Mouse (Mus musculus): ENCODE data around the gene Znrf2. TPM values are rescaled to one million over a fixed set of nuclear protein-coding genes. Genes with fewer than 3 reads are reported as not detected.
A peak's percentile ranks its signal among the peaks of the same experiment; 100 is the strongest.

Gene Znrf2
- polyA plus RNA-seq, 1 experiment from 2014 or later, result 37.6 TPM

DNA sequence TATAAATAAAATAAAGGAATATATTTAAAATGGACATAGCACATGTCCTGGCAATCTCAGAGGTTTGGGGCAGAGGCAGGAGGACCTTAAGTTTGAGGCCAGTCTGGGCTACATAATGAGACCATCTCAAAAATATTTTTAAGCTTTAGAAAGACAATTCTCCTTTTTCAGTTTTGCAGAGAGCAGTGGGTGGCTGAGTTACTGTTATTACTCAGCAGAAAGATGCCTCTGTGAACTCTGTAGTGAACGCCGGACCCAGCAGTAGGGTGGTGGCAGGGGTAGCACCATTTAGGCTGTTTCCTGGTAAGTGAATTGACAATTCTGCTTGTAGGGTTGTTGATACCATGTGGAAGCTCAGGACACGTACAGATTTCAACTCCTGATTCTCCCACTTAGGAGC, 22.9 kb upstream of the Znrf2 start:
- Histone ChIP-seq H3K27ac (no peak overlapping the region), H3K79me2 (ENCODE audit: inconsistent target) (no peaks in the 10 kb centered on the region), H3K36me3 (ENCODE audit: inconsistent target) (no peaks in the 10 kb centered on the region), H3K4me3 (ENCODE audit: inconsistent target) (no peak overlapping the region)
- 94% methylated on average over 3 of the region's 3 CpGs for WGBS (ENCODE audit: missing documents)

- WGBS (ENCODE audit: missing documents), result 100% methylated on average over 2 of the region's 2 CpGs
- H3K79me2 ChIP-seq (ENCODE audit: inconsistent target), result no peaks in the 10 kb centered on the region
- no peak overlapping the region for H3K4me3 ChIP-seq (ENCODE audit: inconsistent target)
- no peaks in the 10 kb centered on the region for H3K36me3 ChIP-seq (ENCODE audit: inconsistent target)
- no peak overlapping the region for H3K27ac ChIP-seq
Observed at GRCm38 (mm10) chr6:54794372-54794771, 22.3 kb upstream of the Znrf2 start.

GRCm38 (mm10) chr6:54794991-54795390, 21.7 kb upstream of the Znrf2 start:
- Histone ChIP-seq H3K4me3 (ENCODE audit: inconsistent target) (no peak overlapping the region), H3K27ac (no peak overlapping the region), H3K79me2 (ENCODE audit: inconsistent target) (no peaks in the 10 kb centered on the region), H3K36me3 (ENCODE audit: inconsistent target) (no peaks in the 10 kb centered on the region)
- WGBS (ENCODE audit: missing documents), result 93% methylated on average over 5 of the region's 5 CpGs

- no peak overlapping the region for H3K27ac ChIP-seq
- H3K79me2 ChIP-seq (ENCODE audit: inconsistent target), result no peaks in the 10 kb centered on the region
- no peak overlapping the region for H3K4me3 ChIP-seq (ENCODE audit: inconsistent target)
- H3K36me3 ChIP-seq (ENCODE audit: inconsistent target), result no peaks in the 10 kb centered on the region
- WGBS (ENCODE audit: missing documents), result 100% methylated on average over 4 of the region's 5 CpGs
Observed at GRCm38 (mm10) chr6:54795971-54796370, 20.7 kb upstream of the Znrf2 start.

- 87% methylated on average over 8 of the region's 8 CpGs for WGBS (ENCODE audit: missing documents)
- Histone ChIP-seq H3K27ac (no peak overlapping the region), H3K79me2 (ENCODE audit: inconsistent target) (no peaks in the 10 kb centered on the region), H3K36me3 (ENCODE audit: inconsistent target) (no peaks in the 10 kb centered on the region), H3K4me3 (ENCODE audit: inconsistent target) (no peak overlapping the region)
Observed at GRCm38 (mm10) chr6:54802348-54802747, 14.4 kb upstream of the Znrf2 start.

DNA sequence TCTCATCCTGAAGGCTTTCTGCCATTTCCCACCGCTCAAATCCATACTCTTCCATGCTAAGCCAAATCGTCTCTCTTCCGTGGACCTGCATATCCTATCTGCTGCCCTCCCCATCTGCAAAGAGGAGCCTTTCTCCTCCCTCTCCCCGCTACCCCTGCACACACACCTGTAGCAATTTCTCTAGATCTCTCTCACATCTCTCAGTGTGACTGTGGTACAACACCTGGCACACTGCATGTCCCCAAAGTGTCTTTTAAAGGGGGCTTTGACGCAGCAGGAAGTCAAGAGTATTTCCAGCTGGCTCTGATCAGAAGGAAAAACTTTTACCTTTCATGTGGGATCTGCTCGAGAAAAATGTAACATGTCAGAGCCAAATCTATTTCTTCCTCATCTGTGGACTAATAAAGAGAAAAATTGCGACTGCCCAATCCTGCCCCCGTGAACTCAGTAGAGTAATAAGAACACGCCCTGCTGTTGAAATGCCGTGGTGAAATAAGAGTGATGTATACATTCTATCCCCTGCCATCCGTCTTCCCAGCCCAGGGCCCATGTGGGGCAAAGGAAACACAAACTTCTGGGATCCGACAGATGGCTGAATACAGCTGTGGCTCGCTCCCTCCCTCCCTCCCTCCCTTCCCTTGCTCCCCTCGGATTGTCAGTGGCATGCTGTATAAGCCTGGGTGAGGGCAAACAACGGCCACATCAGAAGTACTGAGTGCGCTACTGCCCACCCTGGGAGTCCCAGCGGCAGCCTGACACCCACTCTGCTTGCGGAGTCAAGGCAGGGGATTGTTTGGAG, 12.5 kb upstream of the Znrf2 start:
- Histone ChIP-seq H3K27ac (no peak overlapping the region), H3K36me3 (ENCODE audit: inconsistent target) (no peaks in the 10 kb centered on the region), H3K79me2 (ENCODE audit: inconsistent target) (no peaks in the 10 kb centered on the region), H3K4me3 (ENCODE audit: inconsistent target) (no peak overlapping the region)
- WGBS (ENCODE audit: missing documents), result 89% methylated on average over 18 of the region's 18 CpGs

DNA sequence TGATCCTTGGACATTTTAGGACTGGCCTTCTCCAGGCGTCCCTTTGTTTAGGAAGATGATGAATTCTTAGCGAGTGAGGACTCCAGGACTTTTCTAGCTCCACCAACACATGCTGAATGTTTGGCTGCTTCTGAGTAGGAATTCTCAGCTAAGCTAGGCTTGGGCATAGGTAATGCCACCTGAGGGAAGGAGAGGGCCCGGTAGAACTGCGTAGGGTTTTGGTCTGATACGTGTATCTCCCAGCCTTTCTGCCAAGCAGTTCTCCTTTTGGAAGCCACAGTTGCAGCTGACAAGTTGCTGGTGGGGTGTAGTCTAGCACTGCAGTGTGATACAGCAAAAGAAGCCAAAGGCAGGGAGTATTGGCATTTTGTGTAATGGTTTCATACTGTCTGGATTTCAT, 10.9 kb upstream of the Znrf2 start:
- Histone ChIP-seq H3K27ac (no peak overlapping the region), H3K79me2 (ENCODE audit: inconsistent target) (no peaks in the 10 kb centered on the region), H3K36me3 (ENCODE audit: inconsistent target) (no peaks in the 10 kb centered on the region), H3K4me3 (ENCODE audit: inconsistent target) (no peak overlapping the region)
- 72% methylated on average over 5 of the region's 5 CpGs for WGBS (ENCODE audit: missing documents)

- 35% methylated on average over 6 of the region's 7 CpGs for WGBS (ENCODE audit: missing documents)
- H3K27ac ChIP-seq, result peak overlapping the region; percentile 83
- H3K79me2 ChIP-seq (ENCODE audit: inconsistent target), result no peaks in the 10 kb centered on the region
- no peaks in the 10 kb centered on the region for H3K36me3 ChIP-seq (ENCODE audit: inconsistent target)
- no peak overlapping the region for H3K4me3 ChIP-seq (ENCODE audit: inconsistent target)
Observed at GRCm38 (mm10) chr6:54809531-54810313, 7.0 kb upstream of the Znrf2 start.

- Histone ChIP-seq H3K27ac (peak overlapping the region; percentile 83), H3K4me3 (ENCODE audit: inconsistent target) (no peak overlapping the region), H3K79me2 (ENCODE audit: inconsistent target) (no peaks in the 10 kb centered on the region), H3K36me3 (ENCODE audit: inconsistent target) (no peaks in the 10 kb centered on the region)
- 43% methylated on average over 1 of the region's 1 CpGs for WGBS (ENCODE audit: missing documents)
Observed at GRCm38 (mm10) chr6:54810314-54810646, 6.4 kb upstream of the Znrf2 start.

GRCm38 (mm10) chr6:54811546-54812250, 5.0 kb upstream of the Znrf2 start:
- peak overlapping the region; percentile 83 for H3K27ac ChIP-seq
- H3K4me3 ChIP-seq (ENCODE audit: inconsistent target), result no peak overlapping the region
- no peaks in the 10 kb centered on the region for H3K79me2 ChIP-seq (ENCODE audit: inconsistent target)
- H3K36me3 ChIP-seq (ENCODE audit: inconsistent target), result no peaks in the 10 kb centered on the region
- WGBS (ENCODE audit: missing documents), result 18% methylated on average over 11 of the region's 11 CpGs

DNA sequence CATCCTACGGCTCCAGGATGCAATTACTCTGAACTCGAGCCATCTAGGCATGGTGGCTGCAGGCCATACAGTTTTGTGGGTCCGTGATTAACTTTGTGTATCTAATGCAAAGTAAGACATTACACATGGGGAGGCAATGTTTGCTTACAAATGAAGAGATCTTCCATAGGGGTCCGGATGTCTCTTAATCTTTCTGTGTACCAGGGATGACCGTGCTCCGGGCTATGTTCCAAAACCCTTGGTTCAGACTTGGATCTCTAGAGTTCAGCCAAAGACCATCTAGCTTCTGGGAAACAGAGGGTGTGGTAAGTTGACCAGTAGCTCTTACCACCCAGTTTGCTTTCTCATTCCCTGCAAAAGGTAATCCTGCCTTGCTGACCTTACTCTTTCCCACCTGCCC, 4.4 kb upstream of the Znrf2 start:
- Histone ChIP-seq H3K27ac (peak overlapping the region; percentile 83), H3K4me3 (ENCODE audit: inconsistent target) (no peak overlapping the region), H3K79me2 (ENCODE audit: inconsistent target) (no peaks in the 10 kb centered on the region), H3K36me3 (ENCODE audit: inconsistent target) (no peaks in the 10 kb centered on the region)
- WGBS (ENCODE audit: missing documents), result 84% methylated on average over 6 of the region's 6 CpGs

- 67% methylated on average over 9 of the region's 9 CpGs for WGBS (ENCODE audit: missing documents)
- no peak overlapping the region for H3K4me3 ChIP-seq (ENCODE audit: inconsistent target)
- no peaks in the 10 kb centered on the region for H3K36me3 ChIP-seq (ENCODE audit: inconsistent target)
- H3K79me2 ChIP-seq (ENCODE audit: inconsistent target), result peaks cover 30% of the 10 kb centered on the region
- peak overlapping the region; percentile 69 for H3K27ac ChIP-seq
Observed at GRCm38 (mm10) chr6:54815428-54816130, 1.1 kb upstream of the Znrf2 start.

GRCm38 (mm10) chr6:54817266-54817767, 601 bp downstream of the Znrf2 start:
- WGBS (ENCODE audit: missing documents), result under 1% methylated on average over 39 of the region's 39 CpGs
- H3K36me3 ChIP-seq (ENCODE audit: inconsistent target), result no peaks in the 10 kb centered on the region
- peak overlapping the region; percentile 61 for H3K27ac ChIP-seq
- H3K4me3 ChIP-seq (ENCODE audit: inconsistent target), result peak overlapping the region; percentile 46
- H3K79me2 ChIP-seq (ENCODE audit: inconsistent target), result peaks cover 47% of the 10 kb centered on the region

DNA sequence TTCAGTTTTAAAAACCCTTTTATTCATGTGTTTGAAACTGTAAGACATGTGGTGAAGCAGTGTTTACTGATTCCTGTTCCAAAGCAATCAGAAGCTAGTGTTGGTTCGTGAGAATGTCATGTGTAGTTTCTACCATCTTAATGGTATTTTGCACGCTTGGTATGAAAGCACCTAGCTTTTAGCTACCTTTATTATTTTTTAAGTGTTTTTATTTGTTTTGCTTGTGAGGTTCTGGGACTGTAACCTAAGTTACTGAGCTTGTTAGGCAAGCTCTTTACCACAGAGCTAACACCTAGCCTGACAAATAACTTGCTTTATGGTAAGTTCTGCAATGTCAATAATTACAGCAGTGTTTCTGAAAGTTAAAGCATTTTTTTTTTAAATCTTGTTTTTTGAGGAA, 1.7 kb downstream of the Znrf2 start:
- Histone ChIP-seq H3K36me3 (ENCODE audit: inconsistent target) (no peaks in the 10 kb centered on the region), H3K27ac (peak overlapping the region; percentile 61), H3K4me3 (ENCODE audit: inconsistent target) (peak overlapping the region; percentile 46), H3K79me2 (ENCODE audit: inconsistent target) (peaks cover 58% of the 10 kb centered on the region)
- 42% methylated on average over 2 of the region's 2 CpGs for WGBS (ENCODE audit: missing documents)
